Mouse (Mus musculus) ES-E14 (cell line): ENCODE measurements at regions not wholly inside any gene's neighbourhood (a gene's known extent, or its start where the extent isn't known, plus 50 kb on each side); places are given as distances from the start of the nearest gene placed in this dataset.

Experiments
- CHD2 ChIP-seq: IDR thresholded peaks from 2 replicates; pipeline ENCODE4 v1.6.1; 2014; ENCODE audit warnings: mild to moderate bottlenecking, low read depth, low read length, inconsistent platforms
- HCFC1 ChIP-seq: IDR thresholded peaks from 2 replicates; pipeline ENCODE4 v1.6.1; 2012; ENCODE audit warnings: low read length, inconsistent platforms, borderline replicate concordance; ENCODE audit not compliant: insufficient read depth
- MAFK ChIP-seq: IDR thresholded peaks from 2 replicates; pipeline ENCODE4 v1.6.1; 2014; ENCODE audit warnings: mild to moderate bottlenecking, low read depth, low read length, inconsistent platforms; ENCODE audit not compliant: insufficient read depth
- ZC3H11A ChIP-seq: IDR thresholded peaks from 2 replicates; pipeline ENCODE4 v1.6.1; 2012; ENCODE audit warnings: low read depth, mild to moderate bottlenecking, inconsistent platforms, low read length, borderline replicate concordance
- ZNF384 ChIP-seq: IDR thresholded peaks from 2 replicates; pipeline ENCODE4 v1.6.1; 2012; ENCODE audit warnings: low read depth, low read length, inconsistent platforms

DNA sequence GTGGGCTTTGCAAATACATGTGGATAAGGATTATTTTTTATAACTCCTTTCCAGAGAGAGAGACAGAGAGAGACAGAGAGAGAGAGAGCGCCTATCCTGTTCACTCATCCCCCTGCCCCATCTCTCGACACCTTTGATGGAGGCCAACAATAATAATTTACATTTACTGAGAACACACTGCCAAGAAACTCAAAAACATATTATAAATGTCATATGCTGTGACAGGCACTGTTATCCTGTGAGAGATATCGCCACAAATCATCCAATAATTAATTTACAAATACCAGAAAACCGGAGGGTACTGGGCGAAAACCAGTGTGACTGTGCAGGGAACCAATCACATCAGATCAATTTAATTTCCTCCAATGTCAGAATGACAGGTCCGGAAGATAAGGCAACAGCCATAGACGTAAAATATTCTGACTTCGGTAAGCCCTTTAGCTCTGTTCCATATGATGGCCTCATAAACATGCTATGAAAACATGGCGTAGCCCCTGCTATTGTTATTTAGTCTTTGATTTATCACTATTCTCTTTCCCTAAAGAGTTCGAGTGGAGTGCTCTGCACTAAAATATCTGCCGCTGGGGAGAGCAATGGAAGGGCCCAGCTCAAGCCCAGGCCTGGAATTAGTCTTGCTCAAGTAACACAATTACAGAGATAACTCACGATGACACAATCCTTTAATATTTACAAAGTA lies 173.5 kb upstream of the Ppp2r3a start:
- TF ChIP-seq ZNF384, result no peak
- TF ChIP-seq CHD2, result no peak
- no peak for TF ChIP-seq MAFK
- TF ChIP-seq ZC3H11A, result no peak
- TF ChIP-seq HCFC1, result no peak
